Mouse (Mus musculus) spleen, postnatal 4 days (tissue): ENCODE data around the gene Lmo3.
A peak's percentile ranks its signal among the peaks of the same experiment; 100 is the strongest.

ENCODE experiments used
- DNase-seq, 2 experiments: peaks; one replicate each; pipeline ENCODE4 v3.0.0; 2022; ENCODE audit warnings: low spot score in 2 of 2

Lmo3 gene

DNA sequence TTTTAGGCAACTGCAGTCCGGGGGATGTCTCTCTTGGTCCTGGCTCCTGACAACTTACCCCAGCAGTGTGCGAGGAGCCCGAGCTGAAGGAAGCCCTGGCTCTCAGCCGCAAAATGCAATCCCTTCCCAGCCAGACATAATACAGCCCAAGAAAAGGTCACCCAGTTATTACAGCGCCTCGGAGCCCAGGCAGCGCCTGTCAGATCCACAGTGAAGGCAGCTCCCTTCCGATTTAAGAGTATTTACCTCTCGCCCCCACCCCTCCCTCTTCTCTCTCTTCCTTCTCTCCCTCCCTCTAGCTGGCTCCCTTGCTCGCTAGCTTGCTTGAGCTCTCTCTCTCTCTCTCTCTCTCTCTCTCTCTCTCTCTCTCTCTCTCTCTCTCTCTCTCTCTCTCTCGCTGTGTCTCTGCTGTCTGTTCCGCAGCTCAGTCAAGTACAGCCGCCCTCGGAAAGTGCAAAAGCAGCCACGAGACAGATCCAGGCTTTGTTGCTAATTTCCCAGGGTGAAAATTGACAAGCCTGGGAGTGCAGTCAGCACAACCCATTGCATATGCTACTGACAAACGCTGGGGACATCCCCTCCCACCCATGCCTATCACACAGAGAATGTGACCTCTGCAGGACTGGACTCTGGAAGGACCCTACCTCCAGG is 159.0 kb downstream of the Lmo3 start:
- peak in 1 of 2 experiments; percentile 51 for DNase-seq

DNA sequence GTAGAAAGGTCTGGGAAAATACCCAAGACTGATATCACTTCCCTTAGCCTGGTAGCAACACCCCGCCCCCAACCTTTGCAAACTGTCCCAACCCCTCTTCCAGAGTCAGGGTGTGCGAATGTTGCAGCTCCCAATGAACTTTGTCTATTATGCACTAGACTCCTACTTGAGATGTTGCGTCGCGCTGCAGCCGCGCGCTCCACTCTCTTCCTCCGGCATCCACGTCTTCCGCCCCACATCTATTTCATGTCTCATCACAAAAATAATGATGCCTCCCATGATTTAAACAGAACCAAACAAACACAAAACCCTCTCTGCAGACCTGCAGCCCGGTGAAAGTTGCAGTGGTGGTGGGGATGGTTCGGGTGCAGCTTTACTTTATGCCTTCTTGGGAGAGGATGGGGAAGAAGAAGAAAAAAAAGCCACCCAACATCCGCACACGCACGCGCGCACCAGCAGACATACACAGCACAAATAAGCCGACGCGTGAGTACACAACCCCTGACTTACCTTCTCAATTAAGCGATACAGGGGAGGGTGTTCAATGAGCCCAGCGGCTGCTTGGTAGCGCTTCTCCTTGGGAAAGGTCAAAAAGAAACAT is 159.7 kb downstream of the Lmo3 start:
- no peak for DNase-seq

DNA sequence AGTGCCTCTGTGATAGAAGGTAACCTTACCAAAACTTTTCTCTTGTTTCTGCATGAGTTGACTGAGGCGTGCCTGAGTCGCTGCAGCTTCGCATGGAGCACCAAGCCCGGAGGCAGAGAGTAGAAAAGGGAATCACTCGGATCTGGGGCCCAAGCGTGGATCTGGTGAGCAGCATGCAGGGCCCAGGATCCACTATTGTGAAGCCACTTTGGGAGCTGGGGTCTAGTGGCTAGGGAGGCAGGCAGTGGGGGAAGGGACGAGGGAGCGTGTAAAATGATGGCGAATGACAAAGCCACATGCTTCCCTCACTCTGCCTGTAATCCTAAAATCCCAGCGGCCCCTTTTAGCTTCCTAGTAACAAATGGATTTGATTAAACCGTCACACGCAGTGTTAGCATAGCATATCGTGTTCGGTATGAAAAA is 160.6 kb downstream of the Lmo3 start:
- no peak for DNase-seq

DNA sequence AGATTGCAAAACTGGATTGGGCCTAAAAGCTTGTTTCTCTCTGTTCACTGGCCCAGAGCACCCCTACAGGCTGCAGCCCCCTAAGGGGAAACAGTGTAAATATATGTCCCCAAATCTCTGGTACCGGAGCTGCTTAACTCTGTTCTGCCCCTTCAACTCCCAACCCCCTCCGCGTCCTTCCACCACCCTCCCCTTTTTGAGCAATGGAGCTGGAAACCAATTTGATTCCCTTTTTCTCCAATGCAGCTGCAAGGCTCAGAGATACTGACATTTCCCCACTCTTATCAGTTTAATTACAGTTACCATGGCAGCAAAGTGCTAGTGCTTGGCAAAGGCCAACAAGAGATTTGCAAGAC is 161.3 kb downstream of the Lmo3 start:
- no peak for DNase-seq

DNA sequence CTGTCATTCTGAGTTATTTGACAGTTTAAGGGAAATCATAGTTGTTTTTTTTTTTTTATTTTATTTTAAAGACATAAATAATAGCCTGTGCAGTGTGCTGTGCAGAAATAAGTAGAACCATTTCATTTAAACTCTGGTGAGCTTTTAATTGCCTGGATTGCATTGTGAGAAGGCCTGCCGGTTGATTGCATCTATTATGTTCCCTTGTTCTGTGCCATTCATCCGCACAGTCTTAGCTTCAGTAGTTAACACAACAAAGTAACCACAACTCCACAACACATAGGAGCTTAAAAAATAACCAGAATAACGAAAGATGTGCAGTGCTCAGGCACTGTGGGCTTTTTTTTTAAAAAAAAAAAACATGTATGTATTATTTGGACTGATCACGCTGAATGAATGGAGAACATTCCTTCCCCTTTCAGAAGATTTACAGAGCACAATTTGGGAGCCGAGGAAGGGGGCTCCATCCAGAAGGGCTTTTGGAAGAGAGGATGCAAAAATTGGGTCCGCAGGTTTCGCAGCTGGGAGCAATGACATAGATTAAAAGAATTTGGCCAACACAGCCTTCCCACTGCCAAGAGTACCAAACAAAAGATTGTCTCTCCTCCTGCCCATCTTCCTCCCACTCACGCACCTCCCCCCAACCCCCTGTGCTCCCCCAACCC is 161.8 kb downstream of the Lmo3 start:
- DNase-seq = no peak

DNA sequence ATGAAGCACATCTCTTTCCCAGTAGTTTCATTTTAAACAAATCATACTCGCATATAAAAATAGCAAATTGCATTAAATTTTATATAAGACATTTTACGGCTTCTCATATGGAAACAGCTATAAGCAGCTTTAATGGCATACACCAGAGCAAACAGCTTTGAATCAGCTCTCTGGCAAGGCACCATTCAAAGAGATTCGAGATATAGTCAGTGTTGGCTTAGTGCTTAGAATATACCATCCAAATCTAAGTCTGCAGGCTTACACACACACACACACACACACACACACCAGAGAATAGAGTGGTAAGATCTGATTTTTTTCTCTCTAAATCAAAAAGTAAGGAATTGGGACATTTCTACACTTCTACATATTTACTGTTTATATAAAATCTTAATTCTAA is 169.7 kb downstream of the Lmo3 start:
- no peak for DNase-seq

DNA sequence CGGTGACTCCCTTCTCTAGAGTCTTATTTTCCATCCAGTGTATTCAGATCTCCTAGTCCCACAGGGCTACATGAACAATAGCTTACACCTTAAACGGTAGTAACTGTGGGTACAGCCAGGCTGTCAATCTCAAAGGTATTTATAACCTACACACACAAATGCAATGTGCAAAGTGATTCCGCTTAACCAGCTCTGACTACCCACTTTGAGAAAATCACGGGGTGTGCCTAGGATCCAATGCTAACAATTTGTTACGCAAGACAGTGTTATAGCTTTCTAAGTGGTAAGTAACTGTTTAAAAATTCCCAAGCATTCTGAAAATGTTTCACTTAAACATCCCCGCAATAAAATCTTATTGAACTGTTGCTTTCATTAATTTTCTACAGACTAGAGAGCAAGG is 179.7 kb downstream of the Lmo3 start:
- DNase-seq = no peak

DNA sequence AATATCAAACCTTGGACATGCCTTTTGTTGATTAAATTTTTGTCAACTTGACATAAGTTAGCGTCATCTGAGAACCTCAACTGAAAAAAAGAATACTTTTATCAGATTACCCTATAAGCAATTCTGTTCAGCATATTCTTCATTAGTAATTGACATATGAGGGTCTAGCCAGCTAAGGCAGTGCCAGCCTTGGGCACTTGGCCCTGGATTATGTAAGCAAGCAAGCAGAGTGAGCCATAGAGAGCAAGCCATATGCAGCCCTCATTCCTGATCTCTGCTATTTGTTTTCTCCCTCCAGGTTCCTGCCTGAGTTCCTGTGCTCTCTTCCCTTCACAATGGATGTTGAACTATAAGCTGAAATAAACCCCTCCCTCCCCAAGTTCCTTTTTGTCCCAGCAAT is 182.9 kb downstream of the Lmo3 start:
- no peak for DNase-seq

DNA sequence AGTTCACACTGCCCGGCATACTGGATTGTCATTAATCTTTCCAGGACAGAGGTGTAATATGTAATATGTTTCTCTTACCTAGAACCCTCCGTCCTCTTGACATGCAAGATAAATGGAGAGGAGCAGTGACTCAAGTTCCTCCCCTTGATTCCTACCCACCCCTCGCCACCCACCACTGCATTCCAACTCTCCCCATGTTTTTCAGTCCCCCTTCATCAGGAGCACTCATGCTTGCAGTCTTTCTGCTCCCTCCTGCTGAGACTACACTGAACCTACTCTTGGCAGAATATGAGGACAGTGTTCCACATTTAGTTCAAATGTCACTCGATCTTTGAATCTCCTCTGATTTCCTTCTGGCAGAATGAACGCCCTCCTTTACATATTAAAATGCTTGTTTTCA is 190.7 kb downstream of the Lmo3 start:
- DNase-seq = no peak

DNA sequence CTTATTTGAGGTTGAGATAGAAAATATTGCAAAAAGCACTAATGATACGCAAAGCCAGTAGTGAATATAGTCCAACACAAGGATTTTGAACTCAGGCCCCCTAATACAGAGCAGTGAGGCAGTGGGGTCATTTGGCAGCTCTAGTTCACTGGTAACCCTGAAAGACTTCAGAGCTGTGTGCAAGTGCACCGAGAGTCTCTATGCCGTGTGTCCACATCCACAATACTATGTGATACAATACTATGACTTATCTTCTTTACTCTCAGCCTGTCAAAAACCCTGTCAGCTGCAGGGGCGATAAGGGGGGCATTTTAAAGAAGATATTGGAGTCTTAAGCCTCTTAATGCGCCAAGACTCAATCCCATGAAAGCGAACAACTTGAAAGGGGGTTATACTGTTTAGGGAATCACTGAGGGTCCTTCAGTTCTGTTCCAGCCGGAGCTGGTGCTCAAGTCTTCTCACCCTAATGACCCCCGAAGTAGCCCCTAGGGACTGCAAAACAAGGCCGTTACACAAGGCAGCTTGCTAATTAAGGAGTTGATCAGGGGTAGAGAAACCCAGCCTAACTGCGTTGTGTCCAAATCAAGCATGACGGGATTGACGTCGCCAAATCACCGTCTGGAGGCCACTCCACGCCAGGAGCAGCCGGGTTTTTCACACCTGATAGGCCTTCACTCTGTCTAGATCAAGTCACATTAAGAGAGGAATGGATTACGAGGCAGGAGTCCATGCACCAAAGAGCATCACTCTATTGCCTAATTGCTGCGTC is 193.4 kb downstream of the Lmo3 start:
- DNase-seq = no peak

DNA sequence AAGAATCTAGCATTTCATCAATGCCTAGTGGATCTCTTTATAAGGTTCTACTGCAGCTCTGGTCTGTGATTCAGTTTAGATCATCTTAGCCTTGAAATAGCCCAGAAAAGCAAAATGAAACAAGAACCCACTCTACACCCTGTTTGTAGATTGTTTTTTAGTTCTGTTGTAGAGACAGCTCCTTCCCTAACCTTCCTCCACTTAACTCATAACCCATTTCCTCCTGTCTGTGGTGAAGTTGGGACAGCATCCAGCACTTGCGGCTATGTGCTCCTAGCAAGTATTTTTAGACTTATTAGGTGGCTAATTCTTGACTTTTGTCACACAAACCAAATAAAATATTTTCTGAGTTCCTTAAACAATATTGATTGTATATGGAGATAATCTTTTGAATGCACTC is 198.6 kb downstream of the Lmo3 start:
- no peak for DNase-seq

DNA sequence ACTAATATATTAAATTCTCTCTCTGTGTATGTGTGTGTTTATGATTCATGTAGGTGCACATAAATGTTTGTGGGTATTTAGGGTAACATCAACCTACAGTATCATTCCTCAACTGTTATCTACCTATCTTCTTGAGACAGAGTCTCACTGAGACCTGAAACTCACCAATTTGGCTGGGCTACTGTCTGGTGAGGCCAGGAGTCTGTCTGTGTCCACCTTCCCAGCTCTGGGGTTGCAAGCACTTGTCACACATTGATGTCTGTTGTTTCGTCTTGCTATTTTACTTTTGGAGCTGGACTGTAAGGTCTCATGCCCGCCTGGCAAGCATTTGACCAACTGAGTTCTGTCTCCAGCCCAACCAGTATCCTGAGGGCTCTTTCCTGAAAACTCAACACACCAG is 210.6 kb downstream of the Lmo3 start:
- DNase-seq = no peak

DNA sequence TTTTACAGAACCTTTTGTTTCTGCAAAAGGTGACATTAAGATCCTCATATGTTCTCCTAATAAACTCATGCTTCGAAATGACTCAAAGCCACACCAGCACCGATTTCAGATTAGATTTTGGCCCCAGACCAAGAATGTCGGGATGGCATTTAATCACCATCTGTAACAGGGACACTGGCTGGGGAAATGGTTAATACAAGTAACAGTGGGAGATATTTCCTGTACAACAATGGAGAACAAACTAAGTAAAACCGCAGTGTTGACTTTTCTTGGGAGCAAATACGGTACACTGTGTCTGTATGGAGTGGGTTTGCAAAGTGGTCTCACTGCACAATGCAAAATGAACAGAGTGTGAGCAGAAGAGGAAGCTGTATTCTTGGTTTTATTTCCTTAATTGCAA is 217.7 kb downstream of the Lmo3 start:
- no peak for DNase-seq

DNA sequence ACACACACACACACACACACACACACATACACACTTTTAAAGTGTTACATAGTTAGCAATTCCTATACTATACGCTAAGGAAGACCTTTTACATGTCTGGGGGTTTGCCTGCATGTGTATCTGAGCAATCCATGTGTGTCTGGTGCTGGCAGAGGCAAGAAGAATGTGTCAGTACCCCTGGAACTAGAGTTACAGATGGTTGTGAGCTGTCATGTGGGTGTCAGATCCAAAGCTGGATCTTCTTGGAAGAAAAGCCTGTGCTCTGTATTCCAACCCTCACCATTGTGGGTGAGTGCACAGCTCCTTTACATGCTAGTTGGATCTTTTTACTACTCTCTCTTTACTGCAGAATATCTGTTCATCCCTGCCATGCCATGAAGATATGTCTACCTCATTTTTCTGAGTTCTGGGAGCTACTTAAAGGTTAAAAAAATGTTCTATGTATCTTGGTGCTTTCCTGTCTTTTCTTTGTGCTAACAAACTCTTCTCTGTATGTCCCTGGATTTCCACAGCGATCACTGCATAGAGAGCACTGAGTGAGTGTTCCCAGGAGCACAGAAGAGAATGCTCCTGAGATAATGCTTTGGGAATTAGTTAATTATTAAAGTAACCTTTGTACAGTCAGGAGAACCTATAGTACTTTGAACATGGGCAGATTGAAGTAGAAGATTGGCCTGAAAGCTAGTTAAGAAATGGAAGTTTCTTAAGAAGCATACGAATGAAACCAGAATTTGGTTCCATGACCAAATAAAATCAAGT is 231.0 kb downstream of the Lmo3 start:
- DNase-seq = no peak

DNA sequence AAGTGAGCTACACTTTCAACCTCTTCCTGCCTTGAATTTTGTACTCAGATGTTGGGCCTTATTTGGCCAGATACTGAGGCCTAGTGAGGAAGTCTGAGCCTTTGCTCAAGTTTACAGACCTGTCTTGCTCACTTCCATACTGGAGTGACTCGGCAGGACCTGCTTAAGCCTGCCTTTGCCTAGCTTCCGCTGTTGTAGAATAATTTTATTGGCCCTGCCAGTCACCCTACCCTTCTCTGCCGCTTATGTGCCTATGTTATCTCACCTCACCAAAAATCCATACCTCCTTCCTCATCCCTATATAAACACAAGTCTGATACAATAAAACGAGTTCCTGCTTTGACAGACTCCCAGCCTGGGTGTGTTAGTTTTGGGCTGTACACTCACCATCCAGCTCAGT is 235.2 kb downstream of the Lmo3 start:
- DNase-seq = no peak

DNA sequence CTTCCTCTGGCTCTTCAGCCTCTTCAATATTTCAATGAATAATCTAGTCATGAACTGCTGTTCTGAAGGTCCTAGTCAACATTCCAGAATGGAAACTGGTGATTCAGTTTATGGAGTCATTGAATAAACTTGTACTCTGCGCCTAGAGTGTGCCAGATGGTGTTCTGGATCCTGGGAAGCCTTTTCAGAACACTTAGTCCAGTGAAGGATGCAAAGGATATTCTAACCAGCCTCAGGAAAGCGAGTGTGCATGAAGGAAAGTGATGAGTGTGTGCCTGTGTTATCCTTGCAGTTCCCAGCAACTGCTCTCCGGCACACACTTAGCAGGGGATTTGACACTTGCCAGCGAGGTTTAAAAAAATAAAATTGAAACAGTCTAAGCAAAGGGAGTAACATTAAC is 245.9 kb downstream of the Lmo3 start:
- no peak for DNase-seq

DNA sequence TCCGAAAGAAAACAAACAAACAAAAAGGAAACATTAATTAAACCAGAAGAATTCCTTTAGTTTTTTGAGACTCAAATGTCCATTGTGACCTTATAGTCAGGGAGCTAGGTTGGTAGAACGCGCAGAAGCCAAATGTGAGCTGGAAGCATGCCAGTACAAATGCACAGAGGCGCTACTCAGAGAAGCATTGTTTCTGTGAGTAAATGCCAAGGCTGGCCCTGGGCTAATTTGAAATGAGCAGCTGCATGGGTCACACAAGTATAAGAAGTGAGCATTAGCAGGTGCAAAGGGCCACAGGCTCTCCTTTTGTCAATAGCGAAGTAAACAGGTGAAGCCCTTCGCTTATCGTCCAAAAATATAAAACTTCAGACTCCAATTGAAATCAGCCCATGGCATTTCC is 247.8 kb downstream of the Lmo3 start:
- no peak for DNase-seq

DNA sequence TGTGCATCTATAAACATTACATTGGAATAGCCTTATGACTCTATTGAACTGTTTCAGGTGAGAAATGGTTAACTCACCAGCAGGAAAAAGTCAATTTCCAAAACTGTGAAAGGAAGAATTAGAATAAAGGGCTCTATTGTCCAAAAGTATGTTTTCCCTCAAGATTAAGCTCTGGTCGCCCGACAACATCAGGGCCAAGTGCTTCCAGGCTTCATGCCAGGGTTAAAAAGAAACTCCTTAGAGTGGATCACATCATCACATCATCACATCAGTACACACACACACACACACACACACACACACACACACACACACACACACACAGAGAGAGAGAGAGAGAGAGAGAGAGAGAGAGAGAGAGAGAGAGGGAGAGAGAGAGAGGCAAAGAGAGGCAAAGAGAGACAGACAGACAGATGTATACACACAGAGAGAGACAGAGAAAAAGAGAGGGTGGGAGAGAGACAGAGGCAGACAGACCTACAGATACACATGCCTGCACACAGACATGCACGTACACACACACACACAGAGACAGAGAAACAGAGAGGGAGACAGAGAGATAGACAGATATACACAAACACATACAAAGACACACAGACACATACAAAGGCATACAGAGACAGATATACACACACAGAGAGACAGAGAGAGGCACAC is 255.9 kb downstream of the Lmo3 start:
- no peak for DNase-seq

DNA sequence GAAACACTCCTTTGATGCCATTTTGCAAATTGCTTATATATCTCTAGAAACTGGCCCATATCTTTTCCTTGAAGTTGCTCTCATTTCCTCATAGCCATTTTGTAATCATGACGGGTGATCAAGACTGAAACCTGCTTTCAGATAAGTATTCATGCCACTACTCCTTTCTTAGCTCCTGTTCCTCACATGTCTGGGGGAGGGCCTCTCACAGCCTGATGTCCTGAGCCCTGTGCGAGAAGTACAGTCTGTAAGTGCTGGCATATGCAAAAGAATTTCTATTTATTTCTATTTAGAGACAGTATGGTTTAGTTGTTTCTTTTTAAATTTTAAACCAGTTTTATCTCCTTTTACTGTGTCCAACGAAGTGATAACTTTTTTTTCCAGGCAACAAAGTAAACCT is 256.6 kb downstream of the Lmo3 start:
- DNase-seq = no peak

DNA sequence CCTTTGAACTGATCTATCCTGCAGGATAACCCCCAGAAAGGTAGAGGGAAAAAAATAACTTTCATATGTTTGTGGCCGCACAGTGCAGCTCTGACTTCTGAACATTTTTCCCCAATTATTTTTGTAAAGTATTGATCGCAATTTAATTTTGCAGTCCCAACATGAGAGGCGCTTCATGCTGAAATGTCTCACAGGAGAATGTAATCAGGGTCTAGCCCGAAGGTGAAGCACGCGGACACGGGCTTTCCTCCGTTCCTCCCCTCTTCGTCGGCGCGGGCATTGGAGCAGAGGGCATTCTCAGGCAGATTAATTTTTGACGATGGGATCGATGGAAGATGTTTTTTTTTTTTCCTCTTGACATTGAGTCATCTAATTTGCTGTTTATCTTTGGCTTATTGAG is 258.4 kb downstream of the Lmo3 start:
- DNase-seq = no peak

DNA sequence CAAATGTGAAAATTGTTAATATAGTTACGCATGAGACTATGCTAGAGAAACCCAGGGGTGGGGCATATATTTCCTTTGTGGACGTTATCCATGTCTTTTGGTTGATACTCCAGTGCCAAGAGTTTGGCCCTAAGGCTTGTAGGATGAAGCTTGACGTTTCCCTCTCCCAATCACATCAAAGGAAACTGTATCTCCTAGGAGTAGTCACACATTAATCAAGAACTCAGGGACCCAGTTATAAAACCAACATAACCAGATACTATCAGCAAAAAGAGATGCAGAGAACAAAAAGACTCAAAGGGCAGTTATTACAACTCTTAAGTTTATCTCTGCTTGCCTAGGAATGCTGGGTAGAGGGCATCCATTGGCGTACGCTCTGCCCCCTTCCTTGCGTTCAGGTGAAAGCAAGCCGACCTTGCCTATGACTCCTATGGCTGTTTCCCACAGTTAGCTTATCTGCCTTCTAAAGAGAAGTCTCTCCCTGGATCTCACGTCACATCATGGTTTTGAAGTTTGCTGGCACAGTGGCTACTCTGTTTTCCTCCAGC is 261.5 kb downstream of the Lmo3 start:
- no peak for DNase-seq
